Mouse (Mus musculus) forebrain, embryonic 13.5 days (tissue): ENCODE data around the gene Daglb. TPM values are rescaled to one million over a fixed set of nuclear protein-coding genes. Genes with fewer than 3 reads are reported as not detected.
"Not testable (repeated sequence)": the region's sequence is repeated elsewhere in the genome, so short reads cannot be mapped to it uniquely, and the experiment has no call there.

Experiments
- ATAC-seq: fragments of 200-750 bp; cut with Nextera tagmentation; 2 replicates; pipeline ENCODE4 v1.8.0; 2017
- H3K27ac ChIP-seq: fragments of 300-500 bp; sonication (generic); 2 replicates; pipeline ENCODE4 v1.5.1; 2015; ENCODE audit warnings: inconsistent platforms, mild to moderate bottlenecking, moderate library complexity
- H3K27me3 ChIP-seq: fragments of 300-500 bp; sonication (generic); 2 replicates; pipeline ENCODE4 v1.6.1; 2015; ENCODE audit warnings: mild to moderate bottlenecking, inconsistent platforms
- H3K36me3 ChIP-seq: fragments of 300-500 bp; sonication (generic); 2 replicates; pipeline ENCODE4 v1.6.1; 2015; ENCODE audit warnings: mild to moderate bottlenecking, inconsistent platforms; ENCODE audit not compliant: poor library complexity, severe bottlenecking
- H3K4me1 ChIP-seq: fragments of 300-500 bp; sonication (generic); 2 replicates; pipeline ENCODE4 v1.6.1; 2015; ENCODE audit warnings: inconsistent platforms
- H3K4me2 ChIP-seq: fragments of 300-500 bp; sonication (generic); 2 replicates; pipeline ENCODE4 v1.6.1; 2015; ENCODE audit warnings: inconsistent platforms, mild to moderate bottlenecking, moderate library complexity
- H3K4me3 ChIP-seq: fragments of 300-500 bp; sonication (generic); 2 replicates; pipeline ENCODE4 v1.5.1; 2015; ENCODE audit warnings: mild to moderate bottlenecking, inconsistent platforms
- H3K9ac ChIP-seq: fragments of 300-500 bp; sonication (generic); 2 replicates; pipeline ENCODE4 v1.6.1; 2015; ENCODE audit warnings: mild to moderate bottlenecking, inconsistent platforms
- H3K9me3 ChIP-seq: fragments of 300-500 bp; sonication (generic); replicated peaks from 2 replicates; pipeline ENCODE4 v1.6.1; 2016; ENCODE audit warnings: inconsistent platforms
- WGBS: fragments of 180-500 bp; shearing (Covaris S2); methylation state at CpG from one replicate; pipeline ENCODE4 v1.1.7; 2015; 5-methylcytosine and 5-hydroxymethylcytosine counted together
- polyA plus RNA-seq: library from polyadenylated mRNA; unstranded; fragments of >200 nt; fragmentation: Nextera tagmentation; extraction: Ambion mirVana; gene quantifications from 2 replicates; pipeline ENCODE4 v1.2.1, GENCODE M21; 2015

Gene Daglb
- polyA plus RNA-seq, 1 experiment from 2014 or later: 13.6 TPM

DNA sequence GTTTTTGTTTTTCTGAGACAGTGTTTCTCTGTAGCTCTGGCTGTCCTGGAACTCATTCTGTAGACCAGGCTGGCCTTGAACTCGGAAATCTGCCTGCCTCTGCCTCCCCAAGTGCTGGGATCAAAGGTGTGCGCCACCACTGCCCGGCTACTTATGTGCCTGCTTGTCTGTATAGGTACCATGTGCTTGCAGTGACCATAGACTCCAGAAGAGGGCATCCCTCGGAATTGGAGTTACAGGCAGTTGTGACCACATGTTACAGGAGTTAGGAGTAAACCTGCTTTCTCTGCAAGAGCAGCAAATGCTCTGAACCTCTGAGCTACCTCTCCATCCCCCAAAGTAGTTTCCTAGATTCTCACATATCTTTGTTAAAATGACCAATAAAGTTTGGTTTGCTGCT is 27.4 kb downstream of the Daglb start:
- 88% methylated on average over 4 of the region's 4 CpGs for WGBS
- no peaks in the 10 kb centered on the region for H3K9me3 ChIP-seq
- H3K27ac ChIP-seq: no peak overlapping the region
- no peak for ATAC-seq
- H3K9ac ChIP-seq: no peak overlapping the region
- no peak overlapping the region for H3K4me2 ChIP-seq
- H3K4me1 ChIP-seq: no peaks in the 10 kb centered on the region
- H3K36me3 ChIP-seq: peaks cover 81% of the 10 kb centered on the region
- no peaks in the 10 kb centered on the region for H3K27me3 ChIP-seq
- H3K4me3 ChIP-seq: no peak overlapping the region

DNA sequence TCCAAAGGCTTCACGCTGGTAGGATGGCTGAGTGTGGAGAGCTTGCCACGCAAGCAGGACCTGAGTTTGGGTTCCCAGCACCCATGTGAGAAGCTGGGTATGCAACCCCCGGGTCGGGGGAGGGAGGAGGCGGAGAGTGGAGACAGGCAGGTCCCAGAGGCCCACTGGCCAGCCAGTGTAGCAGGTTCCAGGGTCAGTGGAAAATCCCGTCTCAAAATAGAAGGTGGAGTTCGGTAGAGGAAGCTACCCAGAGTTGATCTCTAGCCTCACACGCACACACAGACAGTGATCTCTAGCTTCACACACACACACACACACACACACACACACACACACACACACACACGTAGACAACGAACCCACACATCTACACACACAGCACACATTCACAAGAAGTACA is 28.8 kb downstream of the Daglb start:
- Histone ChIP-seq H3K9ac (no peak overlapping the region), H3K27me3 (no peaks in the 10 kb centered on the region), H3K4me3 (no peak overlapping the region), H3K36me3 (peaks cover 74% of the 10 kb centered on the region), H3K9me3 (no peaks in the 10 kb centered on the region), H3K4me1 (no peaks in the 10 kb centered on the region), H3K4me2 (no peak overlapping the region), H3K27ac (no peak overlapping the region)
- ATAC-seq: no peak
- 93% methylated on average over 10 of the region's 10 CpGs for whole genome bisulfite sequencing

DNA sequence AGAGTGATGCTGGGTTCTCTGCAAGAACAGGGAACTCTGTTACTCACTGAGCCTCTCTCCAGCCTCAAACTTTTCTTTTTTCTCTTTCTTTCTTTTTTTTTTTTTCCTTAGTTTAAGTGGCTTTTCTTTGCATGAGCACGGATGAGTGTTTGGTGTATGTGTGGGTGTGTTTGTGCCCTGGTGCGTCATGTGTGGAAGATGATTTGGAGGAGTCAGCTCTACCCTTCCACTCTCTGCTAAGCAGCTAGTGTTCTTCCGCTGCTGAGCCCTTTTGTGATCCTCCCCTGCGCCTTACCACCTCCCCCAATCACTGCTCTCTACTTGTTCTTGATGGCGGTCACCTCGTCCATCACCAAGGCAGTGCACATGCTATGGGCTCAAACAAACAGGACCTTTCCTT is 31.3 kb downstream of the Daglb start:
- H3K9me3 ChIP-seq: no peaks in the 10 kb centered on the region
- peaks cover 71% of the 10 kb centered on the region for H3K36me3 ChIP-seq
- 97% methylated on average over 6 of the region's 6 CpGs for WGBS
- no peak for ATAC-seq
- no peak overlapping the region for H3K4me3 ChIP-seq
- no peak overlapping the region for H3K9ac ChIP-seq
- no peak overlapping the region for H3K4me2 ChIP-seq
- H3K27ac ChIP-seq: no peak overlapping the region
- no peaks in the 10 kb centered on the region for H3K27me3 ChIP-seq
- no peaks in the 10 kb centered on the region for H3K4me1 ChIP-seq

DNA sequence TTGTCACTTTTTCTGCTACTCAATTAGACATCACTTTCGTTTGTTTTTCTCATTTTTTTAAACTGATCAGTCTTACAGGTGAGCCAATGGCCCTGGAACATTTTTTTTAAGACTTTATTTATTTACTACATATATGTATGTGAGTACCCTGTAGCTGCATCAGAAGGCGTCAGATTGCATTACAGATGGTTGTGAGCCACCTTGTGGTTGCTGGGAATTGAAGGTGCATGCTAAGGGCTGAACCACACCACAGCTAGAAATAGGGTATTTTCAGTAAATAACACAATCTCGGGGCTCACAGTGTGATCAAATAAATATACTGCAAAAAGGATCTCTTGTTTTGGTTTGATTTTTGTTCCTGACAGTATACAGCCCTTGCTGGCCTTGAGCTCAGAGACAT is 33.1 kb downstream of the Daglb start:
- H3K27ac ChIP-seq: no peak overlapping the region
- no peaks in the 10 kb centered on the region for H3K9me3 ChIP-seq
- no peaks in the 10 kb centered on the region for H3K4me1 ChIP-seq
- no peak for ATAC-seq
- H3K4me3 ChIP-seq: no peak overlapping the region
- 82% methylated on average over 3 of the region's 3 CpGs for WGBS
- H3K4me2 ChIP-seq: no peak overlapping the region
- H3K27me3 ChIP-seq: no peaks in the 10 kb centered on the region
- peaks cover 73% of the 10 kb centered on the region for H3K36me3 ChIP-seq
- no peak overlapping the region for H3K9ac ChIP-seq

DNA sequence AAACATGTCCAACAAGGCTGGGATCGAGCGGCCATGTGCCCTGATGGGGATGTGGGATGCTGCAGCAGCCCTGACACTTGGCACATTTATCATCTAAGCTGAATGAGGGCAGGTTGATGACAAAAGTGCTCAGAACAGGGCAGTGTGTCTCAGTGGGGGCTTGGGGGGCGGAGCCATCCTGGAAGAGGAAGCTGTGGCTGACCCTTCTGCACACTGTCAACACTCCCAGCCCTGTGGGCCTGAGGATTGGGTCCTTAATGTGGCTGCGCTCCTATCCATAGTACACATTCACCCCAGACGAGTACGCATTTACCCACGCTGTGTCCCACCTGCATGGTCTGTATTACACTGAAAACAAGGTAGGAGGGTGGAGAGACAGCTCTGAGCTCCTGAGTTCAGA is 34.8 kb downstream of the Daglb start:
- H3K4me1 ChIP-seq: no peaks in the 10 kb centered on the region
- no peak overlapping the region for H3K4me2 ChIP-seq
- no peak for ATAC-seq
- H3K36me3 ChIP-seq: peaks cover 78% of the 10 kb centered on the region
- no peak overlapping the region for H3K4me3 ChIP-seq
- WGBS: 87% methylated on average over 7 of the region's 7 CpGs
- no peak overlapping the region for H3K9ac ChIP-seq
- H3K27ac ChIP-seq: no peak overlapping the region
- H3K9me3 ChIP-seq: no peaks in the 10 kb centered on the region
- H3K27me3 ChIP-seq: no peaks in the 10 kb centered on the region

DNA sequence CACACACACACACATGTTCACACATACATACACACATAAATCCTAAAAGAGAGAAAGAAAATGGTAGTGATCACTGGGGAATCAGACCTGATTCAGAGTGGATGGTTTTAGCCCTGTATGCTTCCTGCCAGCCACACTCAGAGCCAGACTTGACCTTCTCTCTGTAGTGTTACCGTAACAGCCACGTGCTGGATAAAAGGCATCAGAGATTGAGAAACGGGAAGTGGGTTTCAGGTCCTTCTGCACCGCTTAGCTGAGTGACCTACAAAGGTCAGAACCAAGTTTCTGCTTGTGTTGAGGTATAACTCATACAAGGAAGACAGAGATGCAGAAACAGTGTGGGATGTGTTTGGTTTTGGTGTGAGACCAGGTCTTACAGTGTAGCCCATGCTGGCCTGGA is 35.3 kb downstream of the Daglb start:
- Histone ChIP-seq H3K4me1 (no peaks in the 10 kb centered on the region), H3K9me3 (no peaks in the 10 kb centered on the region), H3K36me3 (peaks cover 78% of the 10 kb centered on the region), H3K9ac (no peak overlapping the region), H3K27me3 (no peaks in the 10 kb centered on the region), H3K4me2 (no peak overlapping the region), H3K4me3 (no peak overlapping the region), H3K27ac (no peak overlapping the region)
- ATAC-seq: no peak
- 90% methylated on average over 4 of the region's 4 CpGs for WGBS

DNA sequence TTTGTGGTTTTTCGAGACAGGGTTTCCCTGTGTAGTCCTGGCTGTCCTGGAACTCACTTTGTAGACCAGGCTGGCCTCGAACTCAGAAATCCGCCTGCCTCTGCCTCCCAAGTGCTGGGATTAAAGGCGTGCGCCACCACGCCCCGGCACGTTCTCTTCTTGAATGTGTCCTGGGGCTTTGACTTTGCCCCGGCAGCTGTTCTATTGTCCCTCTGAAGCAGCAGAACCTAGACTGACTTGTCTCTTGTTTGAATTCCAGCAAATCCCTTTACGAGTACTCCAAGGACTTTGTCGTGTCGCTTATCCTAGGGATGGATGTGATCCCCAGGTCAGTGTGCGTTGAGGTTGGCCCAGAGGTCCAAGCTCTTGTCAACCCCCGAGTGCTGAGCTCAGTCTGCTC is 36.3 kb downstream of the Daglb start:
- WGBS: 95% methylated on average over 13 of the region's 14 CpGs
- H3K36me3 ChIP-seq: peaks cover 79% of the 10 kb centered on the region
- not testable (repeated sequence) for H3K4me2 ChIP-seq, ATAC-seq, H3K27ac ChIP-seq, H3K4me1 ChIP-seq, H3K9ac ChIP-seq, H3K27me3 ChIP-seq, H3K9me3 ChIP-seq, H3K4me3 ChIP-seq

DNA sequence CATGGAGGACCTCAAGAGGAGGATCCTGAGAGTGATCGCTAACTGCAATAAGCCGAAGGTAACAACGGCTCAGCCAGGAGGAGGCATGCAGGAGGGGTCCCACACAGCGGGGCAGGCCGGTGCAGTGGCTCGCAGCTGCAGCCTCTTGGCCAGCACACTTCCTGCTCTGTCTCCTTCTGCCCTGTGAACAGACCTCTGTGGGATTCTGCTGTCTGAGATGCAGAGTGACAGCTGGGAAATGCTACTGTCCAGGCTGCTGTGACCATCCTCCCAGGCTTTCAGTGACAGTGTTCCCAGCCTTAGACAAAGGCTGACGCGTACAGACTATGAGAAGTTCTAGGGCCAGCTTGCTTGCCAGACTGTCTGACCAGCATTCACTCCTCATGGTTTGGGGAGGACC is 36.8 kb downstream of the Daglb start:
- H3K27me3 ChIP-seq: no peaks in the 10 kb centered on the region
- H3K4me1 ChIP-seq: no peaks in the 10 kb centered on the region
- H3K9ac ChIP-seq: no peak overlapping the region
- no peak overlapping the region for H3K27ac ChIP-seq
- no peaks in the 10 kb centered on the region for H3K9me3 ChIP-seq
- H3K4me3 ChIP-seq: no peak overlapping the region
- no peak overlapping the region for H3K4me2 ChIP-seq
- no peak for ATAC-seq
- peaks cover 78% of the 10 kb centered on the region for H3K36me3 ChIP-seq
- 92% methylated on average over 8 of the region's 8 CpGs for WGBS

DNA sequence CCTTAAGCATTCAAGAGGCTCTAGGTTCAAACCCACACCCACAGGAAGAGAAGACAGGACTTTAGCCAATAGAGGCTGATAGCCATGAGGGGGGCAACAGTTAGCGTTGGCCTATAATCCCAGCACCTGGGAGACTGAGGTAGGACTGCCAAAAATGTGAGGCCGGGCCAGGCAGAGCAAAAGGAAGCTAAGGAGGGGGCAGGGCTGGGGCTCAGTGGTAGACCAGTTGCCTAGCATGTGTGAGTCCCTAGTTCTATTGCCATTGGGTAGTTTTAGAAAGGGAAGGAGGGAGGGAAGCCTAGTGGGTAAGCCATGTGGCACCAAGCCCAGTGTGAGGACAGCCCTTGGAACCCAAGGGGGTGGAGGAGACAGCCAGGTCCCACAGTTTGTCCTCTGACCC is 37.3 kb downstream of the Daglb start:
- H3K36me3 ChIP-seq: peaks cover 78% of the 10 kb centered on the region
- 84% methylated on average over 2 of the region's 2 CpGs for WGBS
- ATAC-seq: no peak
- no peak overlapping the region for H3K9ac ChIP-seq
- no peaks in the 10 kb centered on the region for H3K9me3 ChIP-seq
- H3K4me3 ChIP-seq: no peak overlapping the region
- no peak overlapping the region for H3K4me2 ChIP-seq
- no peaks in the 10 kb centered on the region for H3K27me3 ChIP-seq
- H3K4me1 ChIP-seq: no peaks in the 10 kb centered on the region
- no peak overlapping the region for H3K27ac ChIP-seq

DNA sequence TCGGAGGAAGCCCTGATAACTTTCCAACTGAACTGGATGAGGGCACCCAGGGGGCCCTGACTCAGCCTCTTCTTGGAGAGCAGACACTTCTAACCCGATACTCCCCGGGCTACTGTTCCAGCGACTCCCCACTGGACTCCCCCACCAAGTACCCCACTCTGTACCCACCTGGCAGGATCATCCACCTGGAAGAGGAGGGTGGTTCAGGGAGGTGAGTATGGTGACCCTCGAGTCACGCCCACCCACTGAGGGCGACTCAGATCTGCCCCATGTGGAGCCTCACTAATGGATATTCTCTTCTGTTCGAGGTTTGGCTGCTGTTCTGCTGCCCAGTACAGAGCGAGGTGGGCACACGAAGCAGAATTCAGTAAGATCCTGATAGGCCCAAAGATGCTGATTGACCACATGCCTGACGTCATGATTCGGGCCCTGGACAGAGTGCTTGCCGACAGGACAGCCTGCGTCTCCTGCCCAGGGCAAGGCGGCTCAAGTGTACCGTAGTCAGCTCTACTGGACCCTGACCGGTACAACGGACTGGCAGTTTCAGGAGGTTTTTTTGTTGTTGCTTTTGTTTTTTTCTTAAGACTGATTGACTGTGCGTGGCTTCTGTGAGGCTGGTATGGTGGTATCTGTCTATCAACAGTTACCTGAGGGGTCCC is 38.6 kb downstream of the Daglb start:
- no peak overlapping the region for H3K4me2 ChIP-seq
- no peaks in the 10 kb centered on the region for H3K4me1 ChIP-seq
- no peak overlapping the region for H3K27ac ChIP-seq
- no peak for ATAC-seq
- H3K36me3 ChIP-seq: peaks cover 84% of the 10 kb centered on the region
- H3K9ac ChIP-seq: no peak overlapping the region
- H3K9me3 ChIP-seq: no peaks in the 10 kb centered on the region
- no peak overlapping the region for H3K4me3 ChIP-seq
- 94% methylated on average over 19 of the region's 19 CpGs for WGBS
- H3K27me3 ChIP-seq: no peaks in the 10 kb centered on the region

DNA sequence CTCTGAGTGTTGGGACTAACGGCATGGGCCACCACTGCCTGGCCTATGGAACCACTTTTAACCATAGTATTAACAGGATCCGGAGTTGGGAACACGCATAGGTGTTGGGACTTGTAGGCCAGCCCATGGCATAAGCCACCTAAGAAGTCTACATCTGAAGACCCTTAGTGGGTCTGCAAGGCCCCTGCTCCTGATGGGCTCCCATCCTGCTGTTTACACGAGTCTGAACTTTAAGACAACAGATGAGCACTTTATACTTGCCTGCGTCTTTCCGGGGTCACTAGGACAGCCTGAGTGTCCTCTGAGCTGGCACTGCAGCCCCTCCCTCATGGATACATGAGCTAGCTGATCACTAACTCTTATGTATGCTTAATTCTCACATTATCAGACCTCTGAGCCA is 39.4 kb downstream of the Daglb start:
- Histone ChIP-seq H3K36me3 (peaks cover 83% of the 10 kb centered on the region), H3K9ac (no peak overlapping the region), H3K27ac (no peak overlapping the region), H3K4me2 (no peak overlapping the region), H3K9me3 (no peaks in the 10 kb centered on the region), H3K4me3 (no peak overlapping the region), H3K4me1 (peaks cover 4% of the 10 kb centered on the region; the same call in 1 of the 2 replicates), H3K27me3 (no peaks in the 10 kb centered on the region)
- 91% methylated on average over 6 of the region's 6 CpGs for WGBS
- ATAC-seq: no peak

DNA sequence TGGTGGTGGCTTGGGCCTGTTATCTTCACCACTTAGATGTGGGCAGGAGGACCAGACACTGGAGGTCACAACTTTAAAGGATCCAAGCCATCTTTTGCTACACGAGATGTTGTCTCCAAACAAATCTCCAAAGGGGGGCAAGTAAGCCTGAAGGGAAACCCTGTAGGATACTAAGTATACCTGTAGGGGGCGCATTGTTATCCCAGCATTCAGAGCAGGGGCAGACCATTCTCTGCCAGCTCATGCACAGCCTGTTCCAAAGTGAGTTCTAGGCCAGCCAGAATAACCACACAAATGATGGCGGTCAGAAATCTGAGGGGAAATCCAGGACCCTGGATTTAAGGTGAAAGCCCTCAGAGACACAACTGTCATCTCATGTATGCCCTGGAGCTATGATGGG is 40.1 kb downstream of the Daglb start:
- WGBS: 69% methylated on average over 3 of the region's 3 CpGs
- H3K27me3 ChIP-seq: no peaks in the 10 kb centered on the region
- peaks cover 4% of the 10 kb centered on the region; the same call in 1 of the 2 replicates for H3K4me1 ChIP-seq
- no peak overlapping the region for H3K4me3 ChIP-seq
- ATAC-seq: no peak
- H3K9me3 ChIP-seq: no peaks in the 10 kb centered on the region
- H3K36me3 ChIP-seq: peaks cover 83% of the 10 kb centered on the region
- no peak overlapping the region for H3K27ac ChIP-seq
- H3K4me2 ChIP-seq: no peak overlapping the region
- no peak overlapping the region for H3K9ac ChIP-seq

DNA sequence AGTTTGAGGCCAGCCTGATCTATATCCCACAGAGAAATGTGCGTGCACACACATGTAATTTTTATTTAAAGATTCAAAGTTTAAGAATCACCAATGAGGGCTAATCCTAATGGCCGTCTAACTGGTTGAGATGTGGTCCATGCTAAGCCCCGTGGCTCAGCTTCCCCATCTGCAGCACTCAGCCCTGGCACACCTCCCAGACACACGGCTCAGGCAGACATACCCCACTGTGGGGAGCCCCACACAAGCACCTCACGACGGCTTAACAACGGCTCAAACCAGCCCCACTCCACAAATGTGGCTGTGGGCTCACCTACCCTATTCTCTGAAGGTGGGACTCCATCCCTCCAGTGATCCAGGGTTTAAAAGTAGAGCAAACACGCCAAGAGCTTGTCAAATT is 40.7 kb downstream of the Daglb start:
- ATAC-seq: no peak
- peaks cover 82% of the 10 kb centered on the region for H3K36me3 ChIP-seq
- no peaks in the 10 kb centered on the region for H3K9me3 ChIP-seq
- no peak overlapping the region for H3K4me3 ChIP-seq
- H3K9ac ChIP-seq: no peak overlapping the region
- no peak overlapping the region for H3K4me2 ChIP-seq
- 87% methylated on average over 8 of the region's 8 CpGs for WGBS
- peaks cover 4% of the 10 kb centered on the region; the same call in 1 of the 2 replicates for H3K4me1 ChIP-seq
- H3K27ac ChIP-seq: no peak overlapping the region
- H3K27me3 ChIP-seq: no peaks in the 10 kb centered on the region
